Mouse (Mus musculus) brain, embryonic 14.5 days (tissue): Measurements from ENCODE around the gene Cblb.

Source experiments
- CTCF ChIP-seq: fragments of 200-500 bp; IDR thresholded peaks from 2 replicates; pipeline ENCODE4 v1.5.1; 2012; ENCODE audit warnings: inconsistent platforms, mild to moderate bottlenecking, moderate library complexity, borderline replicate concordance; ENCODE audit not compliant: insufficient read depth, insufficient read length; ENCODE audit errors: extremely low read depth
- POLR2A ChIP-seq: fragments of 200-500 bp; IDR thresholded peaks from 2 replicates; pipeline ENCODE4 v1.6.1; 2012; ENCODE audit warnings: mild to moderate bottlenecking, inconsistent platforms, borderline replicate concordance; ENCODE audit not compliant: poor library complexity, insufficient read depth, insufficient read length, severe bottlenecking; ENCODE audit errors: extremely low read depth

DNA sequence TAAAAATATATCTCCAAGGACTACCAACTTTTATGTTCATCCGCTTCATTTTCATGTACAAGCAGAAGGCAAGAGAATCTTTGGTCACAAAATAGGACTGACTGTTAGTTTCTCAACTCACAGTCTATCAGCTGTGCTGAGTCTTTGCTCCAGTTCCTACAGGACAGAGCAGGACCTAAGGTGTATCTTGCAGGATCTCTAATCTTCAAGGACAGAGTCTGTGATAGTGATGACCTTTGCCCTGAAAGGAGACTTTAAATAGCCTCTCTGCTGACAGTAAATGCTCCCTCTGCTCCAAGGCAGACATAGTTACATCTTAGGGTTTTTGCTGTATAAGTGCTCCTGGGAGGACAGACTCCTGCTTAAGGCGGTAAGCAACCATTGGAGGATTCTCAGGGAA lies 26.3 kb downstream of the Cblb start:
- TF ChIP-seq CTCF (no peak), POLR2A (no peak)
